Comparison of ENCODE assay signal across 11 mouse cellular contexts in genomic region chr12:104609767-104610166, GRCm38 (mm10).
A peak's percentile ranks its signal among the peaks of the same experiment; 100 is the strongest.
DNase-seq lines count a peak whose midpoint lies in the region; ATAC-seq and TF ChIP-seq lines count a peak whose summit lies in the region.
"Had no signal": no experiment of that assay in that cellular context is flagged by ENCODE, and none has a peak within 500 bp of the region (broad histone marks: within the 10 kb centered on the region; RNA-seq: fewer than 3 reads in every experiment).

No protein-coding gene starts in this region.

- H3K4me2 ChIP-seq in kidney, embryonic 14.5 days (replicated peaks; ENCODE audit: low read depth, low read length) = no peak overlapping the region
- H3K4me2 ChIP-seq in limb, embryonic 14.5 days (replicated peaks; ENCODE audit: low read depth, low read length, severe bottlenecking) = peak overlapping the region; percentile 8; the same call in 1 of the 2 replicates

- H3K4me3 ChIP-seq in kidney, embryonic 14.5 days (ENCODE audit: low read length) = no peak overlapping the region
- no peak overlapping the region for H3K4me3 ChIP-seq in embryonic facial prominence, embryonic 10.5 days
- H3K4me3 ChIP-seq in limb, embryonic 14.5 days (replicated peaks; ENCODE audit: low read length) = no peak overlapping the region
- H3K4me3 ChIP-seq: myocyte had no signal

- WGBS in kidney, embryonic 14.5 days = 65% methylated on average over 19 of the region's 19 CpGs
- 63% methylated on average over 19 of the region's 19 CpGs for WGBS in embryonic facial prominence, embryonic 10.5 days
- WGBS in limb, embryonic 14.5 days = 18% methylated on average over 19 of the region's 19 CpGs

- DNase-seq in kidney, adult 11 months = peak; percentile 19
- DNase-seq in embryonic facial prominence, embryonic 10.5 days (ENCODE audit: low spot score) = peak; percentile 36
- peak; percentile 39 for DNase-seq in gastrocnemius, postnatal 10 days
- DNase-seq in limb, embryonic 14.5 days (ENCODE audit: low spot score) = peak; percentile 83
- no peak for DNase-seq in thymus, postnatal 0 days (ENCODE audit: low spot score)
- no peak for DNase-seq in right cerebral cortex, postnatal 36 days (ENCODE audit: low spot score in 2 of 2)
- DNase-seq: heart, postnatal 14 days had no signal

- H3K27ac ChIP-seq in kidney, embryonic 14.5 days (ENCODE audit: low read depth, low read length) = no peak overlapping the region
- H3K27ac ChIP-seq in embryonic facial prominence, embryonic 10.5 days (replicated peaks) = 0 out of 2 replicates have a peak overlapping the region, but pooled peaks have one; percentile 10
- H3K27ac ChIP-seq in limb, embryonic 14.5 days (replicated peaks; ENCODE audit: low read depth, low read length) = peak overlapping the region; percentile 63
- H3K27ac ChIP-seq: liver, embryonic 14.5 days had no signal

- H3K9me3 ChIP-seq in kidney, embryonic 14.5 days (ENCODE audit: control insufficient read depth, low read length) = no peaks in the 10 kb centered on the region; the same call in 1 of the 2 replicates
- H3K9me3 ChIP-seq in embryonic facial prominence, embryonic 10.5 days = peaks cover 10% of the 10 kb centered on the region; the same call in 1 of the 2 replicates
- H3K9me3 ChIP-seq in limb, embryonic 14.5 days (ENCODE audit: control insufficient read depth, low read length) = peaks cover 5% of the 10 kb centered on the region; the same call in 1 of the 2 replicates

- H3K27me3 ChIP-seq in kidney, embryonic 14.5 days (ENCODE audit: control insufficient read depth, insufficient read depth, low read length) = no peaks in the 10 kb centered on the region
- no peaks in the 10 kb centered on the region; the same call in 1 of the 2 replicates for H3K27me3 ChIP-seq in embryonic facial prominence, embryonic 10.5 days (replicated peaks; ENCODE audit: low read depth, poor library complexity, severe bottlenecking)
- H3K27me3 ChIP-seq in limb, embryonic 14.5 days (ENCODE audit: control insufficient read depth, insufficient read depth, low read length) = no peaks in the 10 kb centered on the region

- no peak overlapping the region for H3K9ac ChIP-seq in kidney, embryonic 14.5 days (ENCODE audit: low read depth, low read length)
- no peak overlapping the region for H3K9ac ChIP-seq in limb, embryonic 14.5 days (ENCODE audit: low read depth, low read length, severe bottlenecking)
- H3K9ac ChIP-seq: liver, embryonic 14.5 days had no signal

- H3K36me3 ChIP-seq in kidney, embryonic 14.5 days (ENCODE audit: control insufficient read depth, insufficient read depth, low read length) = no peaks in the 10 kb centered on the region
- H3K36me3 ChIP-seq in embryonic facial prominence, embryonic 10.5 days (replicated peaks) = no peaks in the 10 kb centered on the region
- no peaks in the 10 kb centered on the region for H3K36me3 ChIP-seq in limb, embryonic 14.5 days (ENCODE audit: control insufficient read depth, insufficient read depth, low read length)

- 0 out of 2 replicates have a peak, but pooled peaks cover 4% of the 10 kb centered on the region for H3K4me1 ChIP-seq in kidney, embryonic 14.5 days (ENCODE audit: control insufficient read depth, insufficient read depth, low read length)
- peaks cover 31% of the 10 kb centered on the region for H3K4me1 ChIP-seq in embryonic facial prominence, embryonic 10.5 days
- H3K4me1 ChIP-seq in limb, embryonic 14.5 days (ENCODE audit: control insufficient read depth, insufficient read depth, low read length) = peaks cover 15% of the 10 kb centered on the region

- no peak for ATAC-seq in kidney, embryonic 14.5 days (ENCODE audit: low FRiP score, low TSS enrichment)
- ATAC-seq in limb, embryonic 14.5 days (ENCODE audit: low FRiP score, low read depth) = peak; percentile 51
- no peak for ATAC-seq in inflammation-experienced regulatory T-cells, adult 6 months

- TF ChIP-seq POLR2A in limb, embryonic 14.5 days (IDR thresholded peaks at IDR 0.05; ENCODE audit: borderline replicate concordance, extremely low read depth, insufficient read depth, insufficient read length) = no peak

Comparison
In these comparisons a context has a peak if more than half of its experiments do, and no peak if none do; other contexts are left out.
1. DNase-seq: peak in kidney, adult 11 months (single experiment), embryonic facial prominence, embryonic 10.5 days (single experiment), gastrocnemius, postnatal 10 days (single experiment) and limb, embryonic 14.5 days (single experiment); none in thymus, postnatal 0 days (single experiment) and right cerebral cortex, postnatal 36 days (0 of 2).